8 mouse cellular contexts compared by ENCODE assay signal in genomic region chr6:121109181-121109981, GRCm38 (mm10). TPM values are rescaled to one million over a fixed set of nuclear protein-coding genes. Genes with fewer than 3 reads are reported as not detected.
DNase-seq lines count a peak whose midpoint lies in the region; ATAC-seq lines count a peak whose summit lies in the region.

No protein-coding gene starts in this region.

- H3K4me1 ChIP-seq in embryonic facial prominence, embryonic 11.5 days (ENCODE audit: control insufficient read depth, insufficient read depth, low read length) = peaks cover 2% of the 10 kb centered on the region; the same call in 1 of the 2 replicates
- peaks cover 43% of the 10 kb centered on the region for H3K4me1 ChIP-seq in limb, embryonic 10.5 days
- peaks cover 15% of the 10 kb centered on the region for H3K4me1 ChIP-seq in midbrain, embryonic 11.5 days (ENCODE audit: control insufficient read depth, insufficient read depth, low read length)

- H3K9me3 ChIP-seq in embryonic facial prominence, embryonic 11.5 days (replicated peaks; ENCODE audit: control insufficient read depth, low read length) = no peaks in the 10 kb centered on the region
- no peaks in the 10 kb centered on the region for H3K9me3 ChIP-seq in limb, embryonic 10.5 days (replicated peaks)
- no peaks in the 10 kb centered on the region for H3K9me3 ChIP-seq in midbrain, embryonic 11.5 days (ENCODE audit: control insufficient read depth, low read length)

- H3K27me3 ChIP-seq in embryonic facial prominence, embryonic 11.5 days (ENCODE audit: control insufficient read depth, insufficient read depth, low read length) = no peaks in the 10 kb centered on the region
- no peaks in the 10 kb centered on the region for H3K27me3 ChIP-seq in limb, embryonic 10.5 days (ENCODE audit: low read depth, poor library complexity, severe bottlenecking)
- H3K27me3 ChIP-seq in midbrain, embryonic 11.5 days (ENCODE audit: control insufficient read depth, insufficient read depth, low read length) = no peaks in the 10 kb centered on the region

- intact Hi-C loops in heart, postnatal 36 days (cut with DNase I) = loop anchor here (5.0 kb wide), 2 partner anchors 42 to 92 kb away; no protein-coding TSS in a partner anchor

- 3% methylated on average over 32 of the region's 52 CpGs for WGBS in embryonic facial prominence, embryonic 11.5 days
- WGBS in limb, embryonic 10.5 days = 3% methylated on average over 42 of the region's 52 CpGs
- 2% methylated on average over 52 of the region's 52 CpGs for WGBS in midbrain, embryonic 11.5 days

- peak; percentile 33 to 37 for DNase-seq in left cerebral cortex, adult 18-20 months (ENCODE audit: low spot score in 2 of 2)
- no peak for DNase-seq in left cerebral cortex, adult 8-10 months (ENCODE audit: low spot score in 2 of 2)
- DNase-seq in adipocyte (ENCODE audit: low spot score) = peak; percentile 43
- DNase-seq in embryonic facial prominence, embryonic 11.5 days (ENCODE audit: low spot score) = peak; percentile 35
- DNase-seq in heart, postnatal 36 days = peak; percentile 43 to 56
- DNase-seq in limb, embryonic 10.5 days (ENCODE audit: low spot score) = peak; percentile 74
- DNase-seq in midbrain, embryonic 11.5 days (ENCODE audit: low spot score, missing footprints) = peak; percentile 95
- peak; percentile 31 to 40 for DNase-seq in thymus, postnatal 10 days (ENCODE audit: low spot score in 2 of 2)

- no peaks in the 10 kb centered on the region for H3K36me3 ChIP-seq in embryonic facial prominence, embryonic 11.5 days (replicated peaks; ENCODE audit: control insufficient read depth, insufficient read depth, low read depth, low read length)
- H3K36me3 ChIP-seq in limb, embryonic 10.5 days = peaks cover 16% of the 10 kb centered on the region
- no peaks in the 10 kb centered on the region for H3K36me3 ChIP-seq in midbrain, embryonic 11.5 days (ENCODE audit: control insufficient read depth, insufficient read depth, low read length)

- H3K4me3 ChIP-seq in embryonic facial prominence, embryonic 11.5 days (ENCODE audit: low read depth, low read length) = peak overlapping the region; percentile 93
- H3K4me3 ChIP-seq in limb, embryonic 10.5 days = peak overlapping the region; percentile 85
- H3K4me3 ChIP-seq in midbrain, embryonic 11.5 days (ENCODE audit: low read depth, low read length) = peak overlapping the region; percentile 86

- ATAC-seq in embryonic facial prominence, embryonic 11.5 days (replicated peaks; ENCODE audit: insufficient number of reproducible peaks, low FRiP score, low TSS enrichment, low read depth) = 0 out of 2 replicates have a peak, but pooled peaks have one; percentile 25
- peak; percentile 33 for ATAC-seq in midbrain, embryonic 11.5 days (ENCODE audit: low FRiP score)

- peak overlapping the region; percentile 95 for H3K4me2 ChIP-seq in embryonic facial prominence, embryonic 11.5 days (ENCODE audit: low read depth, low read length)
- H3K4me2 ChIP-seq in midbrain, embryonic 11.5 days = peak overlapping the region; percentile 93

- peak overlapping the region; percentile 86 for H3K9ac ChIP-seq in embryonic facial prominence, embryonic 11.5 days (replicated peaks; ENCODE audit: low read length)
- H3K9ac ChIP-seq in midbrain, embryonic 11.5 days (ENCODE audit: low read length) = peak overlapping the region; percentile 84

- H3K27ac ChIP-seq in embryonic facial prominence, embryonic 11.5 days (replicated peaks; ENCODE audit: low read depth, low read length) = no peak overlapping the region; the same call in 1 of the 2 replicates
- peak overlapping the region; percentile 97 for H3K27ac ChIP-seq in limb, embryonic 10.5 days
- H3K27ac ChIP-seq in midbrain, embryonic 11.5 days (ENCODE audit: low read depth, low read length) = peak overlapping the region; percentile 4; the same call in 1 of the 2 replicates

RNA-seq across cellular contexts. Expression of gene Mical3, which starts 21.4 kb away (rescaled TPM):
- total RNA-seq in left cerebral cortex, adult 18-20 months (2021) = 100 to 1,000 TPM; 108 to 119 TPM
- 100 to 1,000 TPM; 105 to 113 (median 110) TPM for total RNA-seq in left cerebral cortex, adult 8-10 months (2022)
- 11.1 and 13.3 TPM in 2 replicates for polyA plus RNA-seq in embryonic facial prominence, embryonic 11.5 days (2014; fragmentation: Nextera tagmentation; extraction: Ambion mirVana)
- 100 to 1,000 TPM; 119 to 136 TPM for total RNA-seq in heart, postnatal 36 days (2021)
- 8.2 and 9.8 TPM in 2 replicates for polyA plus RNA-seq in limb, embryonic 10.5 days (2016; fragmentation: Nextera tagmentation; extraction: Ambion mirVana)
- 11.8 and 12.8 TPM in 2 replicates for polyA plus RNA-seq in midbrain, embryonic 11.5 days (2014; fragmentation: Nextera tagmentation; extraction: Ambion mirVana)

Comparison
In these comparisons a context has a peak if more than half of its experiments do, and no peak if none do; other contexts are left out.
1. DNase-seq: peak in left cerebral cortex, adult 18-20 months (2 of 2), adipocyte (single experiment), embryonic facial prominence, embryonic 11.5 days (single experiment), heart, postnatal 36 days (2 of 2), limb, embryonic 10.5 days (single experiment), midbrain, embryonic 11.5 days (single experiment) and thymus, postnatal 10 days (2 of 2); none in left cerebral cortex, adult 8-10 months (0 of 2).
2. Peak in every context shown above with its lines, with median percentiles within 50 percentile points of each other: H3K4me3 ChIP-seq.